Mouse (Mus musculus) cerebellum, postnatal 14 days (tissue): ENCODE measurements around the gene Pip5k1c.

ENCODE experiments used
- DNase-seq, 2 experiments: peaks; one replicate each; pipeline ENCODE4 v3.0.0; 2021; ENCODE audit warnings: mixed read lengths in 2 of 2

Pip5k1c gene

DNA sequence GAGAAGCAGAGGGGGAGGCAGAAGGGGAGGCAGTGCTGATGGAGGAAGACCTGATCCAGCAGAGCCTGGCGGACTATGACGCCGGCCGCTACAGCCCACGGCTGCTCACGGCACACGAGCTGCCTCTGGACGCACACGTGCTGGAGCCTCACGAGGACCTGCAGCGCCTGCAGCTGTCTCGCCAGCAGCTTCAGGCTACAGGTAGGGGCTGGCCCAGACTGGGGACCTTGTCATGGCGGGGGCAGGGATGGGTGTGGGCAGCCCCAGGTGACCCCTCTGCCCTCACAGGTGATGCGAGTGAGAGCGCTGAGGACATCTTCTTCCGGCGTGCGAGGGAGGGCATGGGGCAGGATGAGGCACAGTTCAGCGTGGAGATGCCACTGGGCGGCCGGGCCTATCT is 32.4 kb downstream of the Pip5k1c start:
- DNase-seq = no peak

DNA sequence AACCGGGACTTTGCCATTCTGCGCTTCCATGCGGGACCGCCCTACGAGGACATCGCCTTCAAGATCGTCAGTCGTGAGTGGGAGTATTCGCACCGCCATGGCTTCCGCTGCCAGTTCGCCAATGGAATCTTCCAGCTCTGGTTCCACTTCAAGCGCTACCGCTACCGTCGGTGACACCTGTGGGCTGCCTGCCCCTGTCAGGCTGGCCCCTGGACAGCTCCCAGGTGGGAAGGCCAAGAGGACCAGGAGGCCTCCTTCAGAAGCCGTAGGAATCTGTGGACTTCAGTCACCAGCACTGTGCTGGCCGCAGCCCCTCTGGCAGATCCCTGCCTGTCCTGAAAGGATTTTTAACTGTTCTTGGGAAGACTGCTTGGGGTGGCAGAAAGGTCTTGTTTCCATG is 33.0 kb downstream of the Pip5k1c start:
- DNase-seq = no peak

DNA sequence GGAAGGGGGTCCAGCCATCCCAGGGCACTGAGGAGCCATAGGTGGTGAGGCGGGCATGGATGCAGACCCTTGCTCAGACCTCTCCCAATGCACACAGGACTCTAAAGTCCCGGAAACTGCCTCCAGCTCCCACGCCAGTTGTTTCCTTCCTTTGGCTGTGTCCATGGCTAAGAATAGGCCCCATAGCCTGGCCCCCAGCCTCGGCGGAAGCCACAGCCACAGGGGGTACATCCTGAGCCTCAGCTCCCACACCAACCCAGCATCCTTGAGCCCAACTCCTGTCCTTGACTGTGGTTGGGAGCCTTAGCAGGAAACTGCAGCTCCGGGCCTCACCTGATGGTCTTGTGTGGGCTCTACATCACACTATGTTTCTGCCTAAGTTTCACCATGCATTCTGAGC is 34.1 kb downstream of the Pip5k1c start:
- DNase-seq = no peak

DNA sequence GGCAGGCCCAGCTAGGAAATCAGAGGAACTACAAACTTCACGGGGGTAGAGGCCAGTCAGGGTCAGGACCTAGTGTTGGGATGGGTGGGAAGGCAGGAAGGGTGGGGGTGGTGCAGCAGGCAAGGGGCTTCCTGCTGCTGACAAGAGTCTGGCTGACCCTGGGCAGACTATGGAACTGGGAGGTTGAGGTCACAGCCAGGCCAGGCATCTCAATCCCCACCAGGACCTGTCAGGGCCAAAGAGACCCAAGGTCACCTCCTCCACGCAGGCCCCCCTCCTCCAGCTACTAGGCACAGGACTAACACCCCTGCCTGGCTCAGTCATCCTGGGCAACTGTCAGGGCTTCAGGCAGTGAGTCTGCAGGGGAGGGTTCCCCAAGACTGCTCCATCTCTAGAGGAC is 35.2 kb downstream of the Pip5k1c start:
- DNase-seq = no peak

DNA sequence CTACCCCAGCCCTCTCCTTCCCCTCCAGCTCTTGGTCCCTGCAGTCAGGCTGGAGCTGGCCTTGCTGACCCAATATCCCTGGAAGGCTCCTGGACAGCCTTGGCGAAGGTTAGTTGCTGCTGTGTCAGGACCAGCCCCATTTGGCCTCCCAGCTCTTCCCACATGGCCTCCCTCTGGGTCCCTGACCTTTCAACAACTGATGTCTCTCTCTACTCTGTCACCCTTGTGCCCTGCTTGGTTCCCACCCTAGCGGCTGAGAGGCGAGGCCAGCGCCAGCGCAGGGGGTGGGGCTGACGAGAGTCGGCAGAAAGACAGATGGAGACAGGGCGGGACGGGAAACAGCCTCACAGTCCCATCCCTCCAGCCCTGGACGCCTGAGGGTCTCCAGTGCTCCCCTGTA is 35.6 kb downstream of the Pip5k1c start, which contains the start of gene Tbxa2r:
Gene Tbxa2r, plus strand, starts transcription at position 346 of the 400 bp plus-strand sequence.
- DNase-seq = no peak

DNA sequence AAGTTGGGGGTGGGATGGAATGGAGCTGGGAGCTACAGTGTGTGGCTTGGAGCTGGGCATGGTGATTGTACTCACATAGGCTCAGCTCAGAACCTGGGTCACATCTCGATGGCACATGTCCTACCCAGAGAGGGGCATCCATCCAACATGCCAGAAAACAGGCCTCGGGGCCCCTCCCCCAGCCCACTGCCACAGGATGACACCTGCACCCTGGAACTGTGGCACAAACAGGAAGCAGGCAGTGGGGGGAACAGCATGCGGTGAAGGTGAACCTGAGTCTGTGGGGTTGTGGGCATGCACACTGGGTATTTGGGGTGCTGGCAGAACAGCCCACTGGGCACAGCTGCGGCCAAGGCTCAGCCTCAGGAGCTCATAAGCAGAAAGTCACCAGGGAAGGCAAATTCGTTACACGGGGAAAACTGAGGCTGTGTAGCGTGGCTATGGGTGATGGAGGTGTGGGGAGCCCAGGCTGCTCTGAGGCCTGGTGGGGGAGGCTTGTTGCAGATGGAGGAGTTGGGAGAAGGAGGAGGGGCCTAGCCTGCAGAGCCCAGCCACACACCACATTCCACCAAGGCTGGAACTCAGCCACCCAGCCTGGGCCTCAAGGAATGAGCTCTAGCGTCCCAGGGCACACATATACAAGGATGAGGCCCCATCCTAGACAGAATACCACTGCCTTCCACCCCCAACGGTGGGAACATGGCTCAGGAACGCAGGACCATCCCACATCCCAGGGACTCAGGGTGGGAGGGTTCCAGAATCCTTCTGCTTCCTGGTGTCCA is 36.6 kb downstream of the Pip5k1c start:
- no peak for DNase-seq

DNA sequence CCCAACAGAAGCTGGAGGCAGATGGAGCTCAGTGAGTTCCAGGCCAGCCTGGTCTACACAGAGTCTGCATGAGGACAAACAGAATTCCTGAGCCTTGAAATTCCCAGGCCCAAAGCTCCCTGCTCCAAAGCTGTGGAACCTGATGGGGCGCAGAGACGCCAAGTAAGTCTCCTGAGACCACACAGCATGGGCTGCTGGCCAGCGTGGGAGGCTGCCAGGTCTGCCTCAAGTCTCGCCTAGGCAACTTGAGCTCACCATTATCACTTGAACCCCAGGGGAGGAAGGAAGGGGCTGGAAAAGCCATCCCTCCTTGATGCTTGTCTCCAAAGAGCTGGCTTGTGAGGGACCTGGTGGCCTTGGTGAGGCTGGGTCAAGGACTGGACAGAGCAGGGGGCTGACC is 37.2 kb downstream of the Pip5k1c start:
- no peak for DNase-seq

DNA sequence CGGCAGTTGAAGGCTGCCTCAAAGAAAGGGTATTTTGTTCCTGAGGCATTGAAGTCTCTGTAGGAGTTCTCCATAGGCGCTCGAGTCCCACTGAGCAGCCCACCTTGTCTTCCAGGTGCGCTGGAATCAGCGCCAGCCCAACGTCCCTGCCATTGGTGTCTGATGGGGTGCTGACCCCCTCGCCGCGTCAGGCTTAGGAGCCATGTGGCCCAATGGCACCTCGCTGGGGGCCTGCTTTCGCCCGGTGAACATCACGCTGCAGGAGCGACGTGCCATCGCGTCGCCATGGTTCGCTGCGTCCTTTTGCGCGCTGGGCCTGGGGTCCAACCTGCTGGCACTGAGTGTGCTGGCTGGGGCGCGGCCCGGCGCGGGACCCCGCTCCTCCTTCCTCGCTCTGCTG is 39.5 kb downstream of the Pip5k1c start:
- no peak for DNase-seq

DNA sequence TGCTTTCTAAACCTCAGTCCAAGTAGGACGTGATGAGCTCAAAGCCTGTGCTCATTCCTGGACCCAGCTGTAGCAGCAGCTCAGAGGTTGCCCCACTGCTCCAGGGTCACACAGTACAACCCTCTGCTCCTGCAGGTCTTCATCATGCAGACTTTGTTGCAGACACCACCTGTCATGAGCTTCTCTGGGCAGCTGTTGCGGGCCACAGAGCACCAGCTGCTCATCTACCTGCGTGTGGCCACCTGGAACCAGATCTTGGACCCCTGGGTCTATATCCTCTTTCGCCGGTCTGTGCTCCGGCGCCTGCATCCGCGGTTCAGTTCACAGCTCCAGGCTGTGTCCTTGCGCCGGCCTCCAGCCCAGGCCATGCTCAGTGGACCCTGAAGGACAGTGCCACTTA is 41.6 kb downstream of the Pip5k1c start:
- no peak for DNase-seq

DNA sequence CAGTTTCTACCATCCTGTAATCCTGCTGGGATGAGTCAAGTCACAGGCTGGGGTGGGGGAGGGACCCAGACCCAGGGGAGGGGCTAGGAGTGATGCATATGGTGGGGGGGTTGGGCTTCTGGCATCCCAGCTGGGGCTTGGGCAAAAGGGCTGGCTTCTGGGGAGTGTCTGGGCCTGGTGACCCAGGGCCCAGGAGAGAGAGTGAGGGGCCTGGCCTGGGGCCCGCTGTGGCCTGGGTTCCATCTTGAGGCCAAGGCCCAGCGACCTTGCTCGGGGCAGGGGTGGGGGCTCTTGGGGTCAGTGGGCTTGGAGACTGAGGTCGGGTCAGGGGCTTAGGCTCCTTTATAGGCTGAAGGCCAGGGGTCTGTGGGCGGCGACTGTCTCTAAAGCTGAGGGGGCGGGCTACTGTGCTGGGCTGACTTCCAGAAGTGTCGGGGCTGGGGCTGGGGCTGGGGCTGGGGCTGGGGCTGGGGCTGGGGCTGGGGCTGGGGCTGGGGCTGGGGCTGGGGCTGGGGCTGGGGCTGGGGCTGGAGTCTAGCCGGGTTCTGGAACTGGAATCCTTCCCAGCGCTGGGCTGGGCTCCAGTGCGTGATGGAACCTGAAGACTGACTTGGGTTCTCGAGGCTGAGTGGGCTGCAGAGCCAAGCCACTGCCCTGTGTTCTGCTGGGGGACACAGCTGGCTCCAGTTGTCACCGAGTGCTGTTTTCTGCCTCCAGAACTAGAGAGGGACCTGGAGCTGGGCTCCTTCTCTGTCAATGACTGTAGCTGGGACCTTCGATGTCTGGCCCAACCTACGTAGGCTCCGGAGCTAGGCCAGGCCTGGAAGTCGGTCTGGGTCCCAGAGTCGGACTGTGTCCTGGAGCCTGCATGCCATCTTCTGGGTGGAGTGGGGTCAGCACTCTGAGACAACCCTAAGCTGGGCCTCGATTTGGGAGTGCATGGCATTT is 42.9 kb downstream of the Pip5k1c start:
- peak in 1 of 2 experiments; percentile 53 for DNase-seq

DNA sequence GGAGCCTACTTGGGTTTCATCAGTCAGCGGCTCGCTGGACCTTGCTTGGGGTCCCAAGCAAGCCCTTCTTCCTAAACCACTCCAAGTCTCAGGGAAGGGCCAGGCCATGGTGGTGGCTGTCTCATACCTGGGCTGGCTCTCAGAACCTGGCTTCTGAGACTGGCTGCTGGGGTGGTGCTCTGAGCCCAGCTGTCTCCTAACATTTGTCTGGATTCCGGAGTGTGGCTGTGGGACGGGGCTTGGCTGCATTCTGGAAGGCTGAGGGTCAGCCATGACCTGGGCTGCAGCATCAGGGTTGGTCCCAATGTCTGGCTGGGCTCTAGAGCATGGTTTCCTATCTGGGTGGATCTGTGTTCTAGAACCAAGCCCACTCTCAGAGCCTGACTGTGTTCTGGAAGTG is 43.8 kb downstream of the Pip5k1c start:
- DNase-seq = no peak

DNA sequence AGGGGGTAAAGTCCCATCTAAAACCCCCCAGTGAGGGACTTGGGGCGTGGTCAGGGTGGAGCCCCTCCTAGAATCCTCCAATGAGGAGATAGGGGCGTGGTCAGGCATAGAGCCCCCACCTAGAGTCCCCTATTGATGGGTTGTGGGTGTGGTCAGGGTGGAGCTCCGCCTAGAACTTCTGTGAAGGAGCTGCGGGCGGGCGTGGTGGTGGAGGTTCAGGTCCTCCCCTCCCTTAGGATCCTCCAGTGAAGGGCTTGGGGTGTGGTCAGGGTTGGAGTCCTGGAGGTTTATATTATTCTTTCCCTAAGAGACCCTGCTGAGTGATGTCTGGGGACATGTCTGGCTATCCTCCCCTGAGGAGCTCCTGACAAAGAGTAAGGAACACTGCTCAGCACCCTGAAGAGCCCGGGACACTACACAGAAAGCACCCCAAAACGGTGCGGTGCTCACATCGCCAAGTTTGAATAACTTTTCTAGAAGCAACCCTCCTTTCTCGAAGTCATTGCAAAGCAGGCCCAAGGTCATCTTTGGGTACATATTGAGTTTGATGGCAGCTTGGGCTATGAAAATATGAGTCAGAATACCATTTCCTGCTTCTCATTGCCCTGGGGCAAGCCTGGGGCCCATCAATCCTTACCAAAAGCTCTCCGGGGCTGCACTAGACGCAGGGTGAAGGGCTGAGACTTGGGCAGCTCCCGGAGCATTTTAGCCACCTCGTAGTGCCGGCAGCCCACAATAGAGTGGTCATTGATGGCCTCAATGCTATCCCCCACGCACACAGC is 48.0 kb downstream of the Pip5k1c start:
- DNase-seq = no peak

DNA sequence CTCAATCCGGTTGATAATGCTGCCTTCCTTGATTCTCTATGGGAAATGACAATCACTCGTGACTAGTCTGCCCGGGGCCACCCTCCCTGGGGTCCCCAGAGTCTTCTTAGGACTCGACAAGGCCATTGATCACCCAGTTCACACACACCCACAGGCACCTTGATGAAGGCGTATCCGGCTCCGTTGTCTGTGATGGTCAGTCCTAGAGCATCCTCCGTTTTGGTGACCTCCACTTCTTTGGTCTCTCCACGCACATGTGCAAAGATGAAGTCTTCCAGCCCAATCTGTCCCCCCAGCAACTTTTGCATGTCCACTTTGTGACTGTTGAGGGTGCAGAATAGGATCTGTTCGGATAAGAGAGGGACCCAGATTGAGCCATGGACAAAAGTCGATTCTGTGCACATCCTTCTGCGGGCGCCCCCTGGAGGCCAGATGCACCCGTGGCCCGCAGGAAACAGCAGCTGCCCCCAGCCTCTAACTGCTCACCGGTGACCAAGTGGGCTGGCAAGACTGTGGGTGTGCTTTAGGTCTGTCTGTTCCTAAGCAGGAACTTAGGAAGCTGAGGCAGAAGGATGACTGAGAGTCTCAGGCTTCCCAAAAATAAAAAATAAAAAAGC is 48.7 kb downstream of the Pip5k1c start:
- peak; percentile 77 to 86 for DNase-seq

DNA sequence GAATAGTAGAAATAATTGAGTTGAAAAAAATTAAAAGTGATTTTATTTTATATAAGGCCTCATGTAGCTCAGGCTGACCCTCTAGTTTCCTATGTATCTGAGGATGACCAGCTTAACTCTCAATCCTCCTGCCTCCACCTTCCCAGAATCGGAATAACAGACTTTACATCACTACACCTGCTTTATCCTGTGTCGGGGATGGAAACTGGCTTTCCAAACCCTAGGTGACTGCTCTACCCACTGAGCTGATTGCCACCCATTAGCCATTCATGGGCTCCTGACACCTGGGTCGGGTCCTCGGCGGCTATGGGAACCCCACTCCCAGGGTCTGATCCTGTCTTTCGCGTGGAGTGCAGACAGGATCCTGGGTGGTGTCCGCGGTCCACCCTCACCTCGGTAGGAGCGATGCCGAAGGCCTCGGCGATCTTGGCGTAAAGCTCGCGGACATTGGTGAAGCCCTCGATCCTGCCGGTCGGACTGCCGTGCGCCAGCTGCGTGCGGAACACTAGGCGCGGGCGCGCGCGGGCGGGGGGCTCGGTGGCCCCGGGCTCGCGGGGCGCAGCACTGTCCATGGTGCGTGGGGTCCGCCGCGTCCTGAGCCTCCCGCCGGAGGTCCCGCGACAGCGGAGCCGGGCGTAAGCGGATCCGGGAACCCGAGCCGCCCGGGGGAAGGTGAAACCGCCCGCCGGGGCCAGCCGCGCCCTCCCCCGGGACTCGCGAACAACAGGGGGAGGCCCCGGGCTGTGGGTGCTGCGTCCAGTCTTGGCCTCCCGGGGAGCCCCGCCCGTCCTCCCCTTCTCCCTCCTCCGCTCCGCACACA is 50.1 kb downstream of the Pip5k1c start, which contains the start of gene Gipc3:
Gene Gipc3, minus strand, starts transcription at position 581 of the 820 bp plus-strand sequence.
- no peak for DNase-seq

DNA sequence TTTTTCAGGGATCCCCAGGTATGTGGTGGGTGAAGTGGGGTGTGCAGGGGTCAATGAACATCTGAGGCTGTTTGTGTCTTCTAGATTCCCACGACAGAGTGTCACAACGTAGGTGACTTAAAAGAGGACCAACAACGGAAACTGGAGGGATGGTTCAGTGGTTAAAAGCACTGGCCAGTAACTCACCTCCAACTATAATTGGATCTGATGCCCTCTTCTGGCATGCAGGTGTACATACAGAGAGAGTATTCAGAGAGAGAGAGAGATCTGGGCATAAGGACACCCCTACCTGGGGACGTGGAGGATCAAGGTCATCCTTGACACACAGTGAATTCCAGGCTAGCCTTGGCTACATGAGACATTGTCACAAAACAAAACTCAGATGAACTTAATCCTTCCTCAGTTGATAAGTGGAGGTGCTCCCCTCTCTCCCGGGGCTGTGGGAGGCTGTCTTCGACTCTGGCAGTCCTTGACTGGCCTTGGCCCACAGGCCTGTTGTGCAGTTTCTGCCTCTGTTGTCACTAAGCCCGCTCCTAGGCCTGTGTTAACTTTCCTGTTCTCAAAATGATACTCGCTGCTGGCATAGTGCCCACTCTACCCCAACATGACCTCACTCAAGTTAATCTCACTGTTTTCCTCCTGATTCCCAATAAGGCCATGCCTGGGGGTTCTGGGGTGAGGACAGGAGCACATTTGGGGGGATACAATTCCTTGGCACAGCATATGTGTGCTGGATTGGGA is 51.8 kb downstream of the Pip5k1c start:
- peak in 1 of 2 experiments; percentile 48 for DNase-seq

DNA sequence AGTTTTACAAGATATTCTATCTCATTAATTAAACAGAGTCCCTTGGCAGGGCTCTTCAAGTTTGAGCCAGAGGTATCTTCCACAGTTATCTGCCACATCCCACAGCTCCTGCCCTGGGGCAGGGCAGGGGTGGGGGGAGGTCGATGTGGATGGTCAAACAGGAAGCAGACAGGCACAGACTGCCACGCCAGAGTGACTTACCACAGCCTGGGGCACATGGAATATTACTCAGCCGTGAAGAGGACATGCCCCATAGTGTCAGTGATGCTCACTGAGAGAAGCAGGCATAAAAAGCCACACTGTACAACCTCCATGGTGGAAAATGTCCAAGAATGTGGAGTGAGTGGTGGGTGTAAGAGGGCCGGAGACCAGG is 52.4 kb downstream of the Pip5k1c start:
- DNase-seq = no peak

DNA sequence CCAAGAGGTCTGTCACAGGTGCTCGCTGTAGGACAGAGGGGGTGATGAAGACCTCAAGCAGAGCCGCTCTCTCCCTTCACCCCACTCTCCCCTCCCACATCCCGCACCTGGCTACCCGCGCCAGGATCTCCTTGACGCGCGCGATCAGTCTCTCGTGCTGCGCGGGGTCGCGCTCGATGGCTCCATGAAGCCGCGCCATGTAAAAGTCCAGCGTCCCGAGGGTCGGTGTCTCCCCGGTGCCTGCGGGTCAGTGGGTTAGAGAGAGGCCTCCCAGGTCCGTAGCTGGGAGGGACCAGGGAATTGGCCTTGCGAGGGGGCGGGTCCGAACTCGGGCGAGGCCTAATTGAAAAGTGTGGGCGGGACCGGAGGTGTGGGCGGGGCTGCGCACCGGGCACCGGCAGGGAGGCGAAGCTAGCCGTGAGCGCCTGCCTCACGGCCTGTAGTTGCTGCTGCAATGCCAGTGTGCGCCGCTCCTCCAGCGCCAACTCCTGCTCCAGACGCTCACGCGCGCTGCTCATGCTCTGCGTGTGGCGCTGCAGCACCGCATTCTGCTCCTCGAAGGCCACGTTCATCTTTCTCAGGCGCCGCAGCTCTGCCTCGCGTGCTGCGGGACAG is 53.8 kb downstream of the Pip5k1c start:
- DNase-seq = no peak

DNA sequence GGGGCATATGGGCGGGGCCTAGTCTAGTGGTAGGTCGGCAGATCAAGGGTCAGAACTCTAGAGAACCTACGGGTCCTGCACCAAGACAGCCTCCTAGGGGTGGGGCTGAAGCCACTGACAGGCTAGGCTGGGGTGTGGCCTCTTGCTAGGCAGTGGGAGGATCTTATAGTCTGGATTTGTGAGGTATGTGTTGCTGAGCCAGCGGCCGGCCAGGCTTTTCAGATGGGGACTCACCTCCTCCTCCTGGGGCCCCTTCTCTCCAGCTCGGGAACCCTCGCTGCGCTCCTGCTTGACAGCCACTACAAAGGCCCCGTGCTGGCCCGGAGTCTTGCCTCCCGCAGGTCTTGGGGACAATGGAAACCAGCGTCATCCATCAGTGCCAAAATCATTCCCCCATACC is 56.4 kb downstream of the Pip5k1c start:
- no peak for DNase-seq

DNA sequence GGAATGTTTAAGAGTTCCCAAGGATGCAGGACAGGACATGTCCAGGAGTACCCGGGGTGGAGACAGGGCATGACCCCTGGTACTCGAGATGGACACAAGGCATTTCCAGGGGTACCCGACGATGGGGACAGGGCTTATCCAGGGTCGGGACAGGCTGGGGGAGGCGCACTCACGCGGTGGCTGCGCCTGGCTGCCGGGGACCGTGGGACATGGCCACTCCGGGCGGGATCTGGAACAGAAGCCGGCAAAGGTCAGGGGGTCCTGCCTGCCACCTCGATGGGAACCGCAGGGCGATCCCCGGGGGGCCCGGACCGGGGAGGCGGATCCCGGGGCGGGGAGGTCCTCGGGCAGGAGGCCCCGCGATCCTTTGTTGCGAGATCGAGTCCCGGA is 57.2 kb downstream of the Pip5k1c start:
- no peak for DNase-seq

DNA sequence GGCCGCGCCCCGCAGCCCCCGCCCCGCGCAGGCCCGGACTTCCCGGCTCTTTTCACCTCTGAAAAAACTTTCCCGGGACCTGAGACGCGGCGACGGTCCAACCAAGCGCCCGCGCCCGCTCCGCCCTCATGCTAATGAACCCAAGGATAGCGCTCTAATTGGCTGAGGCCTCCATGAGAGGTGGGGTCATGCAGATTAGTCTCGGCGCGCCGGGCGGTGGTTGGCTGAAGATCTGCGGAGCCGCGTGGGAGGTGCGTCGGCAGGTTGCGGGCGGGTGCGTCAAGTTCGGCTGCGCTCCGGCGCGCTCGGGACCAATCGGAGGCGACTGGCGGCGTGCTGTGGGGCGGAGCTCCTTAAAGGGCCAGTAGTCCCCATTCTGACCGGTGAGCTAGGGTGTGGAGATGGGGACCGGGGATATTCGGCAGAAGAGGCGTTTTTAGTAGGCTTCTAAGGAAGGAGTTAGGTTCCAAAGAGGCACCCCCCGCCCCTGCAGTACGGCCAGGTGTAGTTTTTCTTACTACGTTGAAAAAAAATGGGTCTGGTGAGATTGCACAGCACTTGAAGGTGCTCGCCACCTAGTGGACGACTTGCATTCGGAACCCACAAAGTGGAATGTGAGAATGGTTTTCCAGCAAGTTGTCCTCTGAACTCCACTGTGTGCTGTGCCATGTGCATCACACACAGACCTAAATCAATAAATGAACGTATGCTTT is 57.7 kb downstream of the Pip5k1c start, which contains the start of gene Hmg20b:
Gene Hmg20b, minus strand, starts transcription at position 130 of the 713 bp plus-strand sequence.
- peak; percentile 100 for DNase-seq
